Mouse (Mus musculus) C2C12 (cell line): Measurements from ENCODE around the gene Rbms3.

Experiments
- CEBPB ChIP-seq: IDR thresholded peaks from one replicate; pipeline ENCODE4 v1.6.1; 2011; ENCODE audit warnings: low read depth, mild to moderate bottlenecking, control low read depth, moderate library complexity
- CTCF ChIP-seq: IDR thresholded peaks from one replicate; pipeline ENCODE4 v1.5.1; 2011; ENCODE audit not compliant: control insufficient read depth, insufficient read depth, insufficient read length
- FOSL1 ChIP-seq: IDR thresholded peaks from one replicate; pipeline ENCODE4 v1.8.0; 2011; ENCODE audit warnings: mild to moderate bottlenecking, low read length; ENCODE audit not compliant: poor library complexity, insufficient read depth, severe bottlenecking
- MAX ChIP-seq: IDR thresholded peaks from one replicate; pipeline ENCODE4 v1.6.1; 2011; ENCODE audit warnings: mild to moderate bottlenecking, control low read depth
- MYOG ChIP-seq: IDR thresholded peaks from one replicate; pipeline ENCODE4 v1.6.1; 2011; ENCODE audit not compliant: control insufficient read depth, insufficient read length; ENCODE audit errors: extremely low read depth
- USF1 ChIP-seq: IDR thresholded peaks from one replicate; pipeline ENCODE4 v1.6.1; 2011; ENCODE audit warnings: low read depth, mild to moderate bottlenecking, control low read depth, moderate library complexity

- TF ChIP-seq CTCF (no peak), USF1 (no peak), MAX (no peak), FOSL1 (no peak), MYOG (no peak), CEBPB (no peak)
Measured at GRCm38 (mm10) chr9:117356764-117357442, 272.8 kb downstream of the Rbms3 start.
